Mouse (Mus musculus): Measurements from ENCODE around the gene Sectm1a. TPM values are rescaled to one million over a fixed set of nuclear protein-coding genes. Genes with fewer than 3 reads are reported as not detected.

The Sectm1a gene
- polyA plus RNA-seq (2015; fragmentation: Nextera tagmentation; extraction: Ambion mirVana): not detected in 2 replicates

DNA sequence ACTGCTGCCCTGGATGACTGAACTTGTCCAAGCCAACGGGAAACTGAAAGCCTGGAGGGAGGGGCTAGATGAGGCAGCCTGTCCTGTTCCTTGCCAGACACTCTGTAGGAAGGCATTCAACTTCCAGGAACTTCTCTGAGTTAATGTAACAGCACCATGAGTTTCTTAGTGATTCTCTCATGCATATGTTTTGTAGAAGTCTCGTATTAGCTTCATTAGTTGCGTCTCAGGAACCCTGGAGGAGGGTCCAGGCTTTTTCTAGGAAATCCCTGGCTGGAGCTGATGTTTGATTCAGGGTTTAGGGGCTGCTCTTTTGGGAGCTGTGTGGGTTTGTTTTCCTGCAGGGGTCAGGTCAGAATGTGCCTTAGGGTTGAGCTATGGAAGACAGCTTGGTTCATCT lies at the start of gene Sectm1a:
Sectm1a (minus strand) TSS at position 101 of the 400 bp plus-strand sequence.
- Histone ChIP-seq H3K4me2 (no peak within 1 kb of the TSS), H3K27ac (no peak within 1 kb of the TSS), H3K9me3 (no peaks in the 10 kb centered on the region), H3K4me3 (no peak within 1 kb of the TSS), H3K9ac (no peak within 1 kb of the TSS), H3K4me1 (no peaks in the 10 kb centered on the region), H3K36me3 (replicated peaks) (no peaks in the 10 kb centered on the region), H3K27me3 (replicated peaks) (no peaks in the 10 kb centered on the region)
- 76% methylated on average over 3 of the region's 3 CpGs for WGBS
- ATAC-seq (replicated peaks): no peak

- no peaks in the 10 kb centered on the region for H3K9me3 ChIP-seq
- WGBS: 87% methylated on average over 1 of the region's 1 CpGs
- no peak overlapping the region for H3K27ac ChIP-seq
- no peak overlapping the region for H3K9ac ChIP-seq
- no peaks in the 10 kb centered on the region for H3K36me3 ChIP-seq (replicated peaks)
- no peaks in the 10 kb centered on the region for H3K27me3 ChIP-seq (replicated peaks)
- no peak for ATAC-seq (replicated peaks)
- H3K4me1 ChIP-seq: no peaks in the 10 kb centered on the region
- H3K4me2 ChIP-seq: no peak overlapping the region
- no peak overlapping the region for H3K4me3 ChIP-seq
These were observed 48.6 kb upstream of the Sectm1a start for GRCm38 (mm10) chr11:121129616-121130015.

DNA sequence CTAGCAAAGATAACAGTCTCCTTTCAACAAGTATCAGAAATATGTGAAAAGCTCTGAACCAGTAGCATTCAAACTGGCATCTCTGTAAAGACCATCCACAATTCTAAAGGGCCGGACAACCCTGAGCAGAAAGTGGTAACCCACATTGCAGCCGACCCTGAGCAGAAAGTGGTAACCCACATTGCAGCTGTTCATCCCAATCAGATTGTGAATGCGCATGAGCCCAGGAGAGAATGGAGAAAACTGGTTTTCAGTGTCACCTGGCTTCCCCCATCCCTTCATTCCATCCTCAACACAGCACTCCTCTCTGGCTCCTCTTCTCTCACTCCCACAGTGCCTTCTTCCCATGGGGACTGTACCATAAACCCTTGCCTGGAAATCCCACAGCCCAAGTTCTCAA lies 46.4 kb upstream of the Sectm1a start:
- H3K27me3 ChIP-seq (replicated peaks): no peaks in the 10 kb centered on the region
- no peak overlapping the region for H3K27ac ChIP-seq
- no peaks in the 10 kb centered on the region for H3K36me3 ChIP-seq (replicated peaks)
- H3K4me2 ChIP-seq: no peak overlapping the region
- no peaks in the 10 kb centered on the region for H3K9me3 ChIP-seq
- ATAC-seq (replicated peaks): no peak
- no peaks in the 10 kb centered on the region for H3K4me1 ChIP-seq
- H3K4me3 ChIP-seq: no peak overlapping the region
- no peak overlapping the region for H3K9ac ChIP-seq
- WGBS: 86% methylated on average over 3 of the region's 3 CpGs

DNA sequence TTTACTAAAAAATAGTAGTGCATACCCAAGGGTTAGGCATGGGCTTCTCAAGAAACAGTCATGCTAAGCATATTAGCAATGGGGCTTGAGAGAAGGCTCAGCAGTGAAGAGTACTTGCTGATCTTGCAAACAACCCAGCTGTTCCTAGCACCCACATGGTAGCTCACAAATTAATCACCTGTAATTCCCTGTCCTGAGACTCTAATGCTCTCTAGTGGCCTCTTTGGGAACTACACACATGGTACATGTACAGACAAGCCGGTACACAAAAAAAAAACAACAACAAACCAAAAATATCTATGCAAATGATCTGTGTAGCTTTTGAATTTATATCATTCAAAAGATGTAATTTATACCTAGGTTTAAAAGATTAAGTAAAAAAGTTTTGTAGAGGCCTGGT lies 45.4 kb upstream of the Sectm1a start:
- no peak overlapping the region for H3K4me3 ChIP-seq
- H3K36me3 ChIP-seq (replicated peaks): no peaks in the 10 kb centered on the region
- WGBS: 65% methylated on average over 1 of the region's 1 CpGs
- no peak for ATAC-seq (replicated peaks)
- no peaks in the 10 kb centered on the region for H3K4me1 ChIP-seq
- no peak overlapping the region for H3K4me2 ChIP-seq
- H3K9me3 ChIP-seq: no peaks in the 10 kb centered on the region
- H3K27me3 ChIP-seq (replicated peaks): no peaks in the 10 kb centered on the region
- no peak overlapping the region for H3K9ac ChIP-seq
- H3K27ac ChIP-seq: no peak overlapping the region

- Histone ChIP-seq H3K4me1 (no peaks in the 10 kb centered on the region), H3K9me3 (no peaks in the 10 kb centered on the region), H3K27me3 (replicated peaks) (no peaks in the 10 kb centered on the region), H3K4me3 (no peak overlapping the region), H3K9ac (no peak overlapping the region), H3K36me3 (replicated peaks) (no peaks in the 10 kb centered on the region), H3K27ac (no peak overlapping the region), H3K4me2 (no peak overlapping the region)
- 88% methylated on average over 3 of the region's 3 CpGs for WGBS
- ATAC-seq (replicated peaks): no peak
These were observed 44.6 kb upstream of the Sectm1a start for GRCm38 (mm10) chr11:121125522-121126172.

GRCm38 (mm10) chr11:121123438-121123837 lies 42.4 kb upstream of the Sectm1a start:
- H3K4me2 ChIP-seq: no peak overlapping the region

GRCm38 (mm10) chr11:121122024-121122670 lies 41.1 kb upstream of the Sectm1a start:
- Histone ChIP-seq H3K9me3 (no peaks in the 10 kb centered on the region), H3K27me3 (replicated peaks) (no peaks in the 10 kb centered on the region), H3K4me2 (no peak overlapping the region), H3K9ac (no peak overlapping the region), H3K4me1 (no peaks in the 10 kb centered on the region), H3K4me3 (no peak overlapping the region), H3K36me3 (replicated peaks) (no peaks in the 10 kb centered on the region), H3K27ac (no peak overlapping the region)
- ATAC-seq (replicated peaks): no peak
- 77% methylated on average over 2 of the region's 2 CpGs for WGBS

More at GRCm38 (mm10) chr11:121123438-121123837, 42.4 kb upstream of the Sectm1a start:
- no peaks in the 10 kb centered on the region for H3K4me1 ChIP-seq
- H3K27ac ChIP-seq: no peak overlapping the region
- H3K9ac ChIP-seq: no peak overlapping the region
- no peaks in the 10 kb centered on the region for H3K27me3 ChIP-seq (replicated peaks)
- 88% methylated on average over 4 of the region's 4 CpGs for WGBS
- no peak for ATAC-seq (replicated peaks)
- H3K36me3 ChIP-seq (replicated peaks): no peaks in the 10 kb centered on the region
- no peaks in the 10 kb centered on the region for H3K9me3 ChIP-seq
- H3K4me3 ChIP-seq: no peak overlapping the region

DNA sequence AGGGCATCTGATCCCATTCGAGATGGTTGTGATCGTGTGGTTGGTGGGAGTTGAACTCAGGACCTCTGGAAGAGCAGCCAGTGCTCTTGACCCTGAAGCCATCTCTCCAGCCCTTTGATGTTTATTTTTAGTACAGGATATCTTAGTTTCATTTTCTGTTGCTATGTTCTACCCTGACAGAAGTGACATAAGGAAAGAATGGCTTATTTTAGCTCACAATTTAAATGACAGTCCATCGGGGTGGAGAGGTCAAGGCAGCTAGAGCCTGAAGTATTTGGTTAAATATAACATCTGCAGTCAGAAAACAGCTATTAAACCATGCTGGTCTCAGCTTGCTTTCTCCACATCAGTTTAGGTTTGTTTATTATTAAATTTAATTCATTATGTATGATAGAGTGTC lies 40.1 kb upstream of the Sectm1a start:
- Histone ChIP-seq H3K4me3 (no peak overlapping the region), H3K27ac (no peak overlapping the region), H3K36me3 (replicated peaks) (no peaks in the 10 kb centered on the region), H3K9me3 (no peaks in the 10 kb centered on the region), H3K4me1 (no peaks in the 10 kb centered on the region), H3K9ac (no peak overlapping the region), H3K27me3 (replicated peaks) (no peaks in the 10 kb centered on the region), H3K4me2 (no peak overlapping the region)
- WGBS: 82% methylated on average over 3 of the region's 3 CpGs
- no peak for ATAC-seq (replicated peaks)

- no peak for ATAC-seq (replicated peaks)
- no peak within 1 kb of the TSS for H3K4me3 ChIP-seq
- no peaks in the 10 kb centered on the region for H3K36me3 ChIP-seq (replicated peaks)
- 59% methylated on average over 3 of the region's 3 CpGs for WGBS
- H3K27me3 ChIP-seq (replicated peaks): no peaks in the 10 kb centered on the region
- H3K27ac ChIP-seq: no peak within 1 kb of the TSS
- H3K9ac ChIP-seq: no peak within 1 kb of the TSS
- no peaks in the 10 kb centered on the region for H3K9me3 ChIP-seq
- no peak within 1 kb of the TSS for H3K4me2 ChIP-seq
- no peaks in the 10 kb centered on the region for H3K4me1 ChIP-seq
These were observed 37.6 kb upstream of the Sectm1a start, which contains the start of gene Tex19.2 for GRCm38 (mm10) chr11:121118577-121118976. Tex19.2 (minus strand) TSS chr11:121118677.

DNA sequence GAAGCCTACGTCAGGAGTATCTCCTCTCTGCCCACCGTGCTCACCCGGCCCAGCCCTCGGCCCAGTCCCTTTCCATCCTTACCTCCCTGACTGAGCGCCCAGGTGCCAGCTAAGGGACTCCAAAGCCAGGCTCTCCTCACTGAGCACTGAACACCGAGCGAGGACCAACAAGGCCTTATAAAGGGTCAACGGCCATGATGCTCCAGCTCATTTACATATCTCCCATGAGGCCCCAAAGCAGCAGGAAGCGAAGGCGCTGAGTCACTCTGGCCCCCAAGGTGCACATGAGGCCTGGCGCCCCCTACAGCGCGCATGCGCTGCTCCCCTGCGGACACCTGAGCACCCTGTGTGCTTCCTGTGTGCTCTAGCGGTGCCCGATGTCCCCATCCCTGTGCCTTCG lies 37.1 kb upstream of the Sectm1a start:
- no peaks in the 10 kb centered on the region for H3K9me3 ChIP-seq
- no peak for ATAC-seq (replicated peaks)
- H3K4me3 ChIP-seq: no peak overlapping the region

GRCm38 (mm10) chr11:121112091-121112775 lies 31.2 kb upstream of the Sectm1a start:
- WGBS: 84% methylated on average over 5 of the region's 5 CpGs
- peaks cover 2% of the 10 kb centered on the region; the same call in 1 of the 2 replicates for H3K4me1 ChIP-seq

More for the DNA sequence above, 37.1 kb upstream of the Sectm1a start:
- Histone ChIP-seq H3K9ac (no peak overlapping the region), H3K27ac (no peak overlapping the region), H3K4me1 (no peaks in the 10 kb centered on the region), H3K4me2 (no peak overlapping the region), H3K27me3 (replicated peaks) (no peaks in the 10 kb centered on the region), H3K36me3 (replicated peaks) (no peaks in the 10 kb centered on the region)
- 94% methylated on average over 18 of the region's 18 CpGs for WGBS

DNA sequence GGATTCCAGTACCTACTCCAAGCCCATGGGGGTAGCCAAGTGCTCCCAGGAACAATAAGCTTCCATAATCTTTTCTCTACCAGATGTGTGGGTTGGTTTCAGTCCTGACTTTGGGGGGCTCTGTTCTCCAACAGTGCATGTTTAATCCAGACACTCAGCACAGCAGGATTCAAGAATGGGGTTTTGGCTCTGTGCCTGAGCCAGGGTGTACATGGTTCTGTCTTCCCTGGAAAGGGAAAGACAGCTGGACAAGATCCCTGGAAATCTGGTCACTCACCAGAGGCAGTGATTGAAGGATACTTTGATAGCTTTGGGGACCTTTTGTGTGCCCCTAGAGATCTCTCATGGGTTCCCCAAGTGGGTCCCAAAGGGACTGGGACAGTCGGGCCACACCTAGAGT lies 30.6 kb upstream of the Sectm1a start:
- Histone ChIP-seq H3K4me1 (peaks cover 2% of the 10 kb centered on the region; the same call in 1 of the 2 replicates), H3K27me3 (replicated peaks) (no peaks in the 10 kb centered on the region), H3K36me3 (replicated peaks) (no peaks in the 10 kb centered on the region), H3K27ac (no peak overlapping the region), H3K9me3 (no peaks in the 10 kb centered on the region), H3K4me2 (no peak overlapping the region), H3K4me3 (no peak overlapping the region), H3K9ac (no peak overlapping the region)
- no peak for ATAC-seq (replicated peaks)
- 90% methylated on average over 1 of the region's 1 CpGs for WGBS

More at GRCm38 (mm10) chr11:121112091-121112775, 31.2 kb upstream of the Sectm1a start:
- H3K4me2 ChIP-seq: no peak overlapping the region
- H3K36me3 ChIP-seq (replicated peaks): no peaks in the 10 kb centered on the region
- H3K27me3 ChIP-seq (replicated peaks): no peaks in the 10 kb centered on the region
- H3K9ac ChIP-seq: no peak overlapping the region
- ATAC-seq (replicated peaks): no peak
- H3K9me3 ChIP-seq: no peaks in the 10 kb centered on the region
- H3K4me3 ChIP-seq: no peak overlapping the region
- no peak overlapping the region for H3K27ac ChIP-seq

Data from midbrain, embryonic 15.5 days (tissue).